Mouse (Mus musculus) erythroblast, adult 5-6 weeks (primary cell): ENCODE measurements around the gene Tmem183a. TPM values are rescaled to one million over a fixed set of nuclear protein-coding genes. Genes with fewer than 3 reads are reported as not detected.

ENCODE experiments used
- ATAC-seq: replicated peaks from 2 replicates; pipeline ENCODE4 v1.8.0; 2016; ENCODE audit warnings: moderate number of reproducible peaks, mild to moderate bottlenecking, moderate TSS enrichment, inconsistent platforms; ENCODE audit not compliant: poor library complexity, low FRiP score, severe bottlenecking
- total RNA-seq, 2 experiments: library from RNA; stranded (forward) in 1 of 2; stranded (reverse) in 1 of 2; fragments of 150-400 nt in 1 of 2; fragments of 200-764, 138-1000 nt in 1 of 2; gene quantifications; 2 replicates each; pipeline versions ENCODE4 v1.2.3 to v1.2.4; 2015 to 2017; ENCODE audit warnings: low replicate concordance in 2 of 2

Tmem183a gene
- total RNA-seq, 2 experiments from 2014 or later, result 38.2 to 54.1 TPM

GRCm38 (mm10) chr1:134347791-134348190 lies 14.0 kb downstream of the Tmem183a start:
- ATAC-seq, result no peak

GRCm38 (mm10) chr1:134345075-134345474 lies 16.7 kb downstream of the Tmem183a start:
- ATAC-seq, result no peak

DNA sequence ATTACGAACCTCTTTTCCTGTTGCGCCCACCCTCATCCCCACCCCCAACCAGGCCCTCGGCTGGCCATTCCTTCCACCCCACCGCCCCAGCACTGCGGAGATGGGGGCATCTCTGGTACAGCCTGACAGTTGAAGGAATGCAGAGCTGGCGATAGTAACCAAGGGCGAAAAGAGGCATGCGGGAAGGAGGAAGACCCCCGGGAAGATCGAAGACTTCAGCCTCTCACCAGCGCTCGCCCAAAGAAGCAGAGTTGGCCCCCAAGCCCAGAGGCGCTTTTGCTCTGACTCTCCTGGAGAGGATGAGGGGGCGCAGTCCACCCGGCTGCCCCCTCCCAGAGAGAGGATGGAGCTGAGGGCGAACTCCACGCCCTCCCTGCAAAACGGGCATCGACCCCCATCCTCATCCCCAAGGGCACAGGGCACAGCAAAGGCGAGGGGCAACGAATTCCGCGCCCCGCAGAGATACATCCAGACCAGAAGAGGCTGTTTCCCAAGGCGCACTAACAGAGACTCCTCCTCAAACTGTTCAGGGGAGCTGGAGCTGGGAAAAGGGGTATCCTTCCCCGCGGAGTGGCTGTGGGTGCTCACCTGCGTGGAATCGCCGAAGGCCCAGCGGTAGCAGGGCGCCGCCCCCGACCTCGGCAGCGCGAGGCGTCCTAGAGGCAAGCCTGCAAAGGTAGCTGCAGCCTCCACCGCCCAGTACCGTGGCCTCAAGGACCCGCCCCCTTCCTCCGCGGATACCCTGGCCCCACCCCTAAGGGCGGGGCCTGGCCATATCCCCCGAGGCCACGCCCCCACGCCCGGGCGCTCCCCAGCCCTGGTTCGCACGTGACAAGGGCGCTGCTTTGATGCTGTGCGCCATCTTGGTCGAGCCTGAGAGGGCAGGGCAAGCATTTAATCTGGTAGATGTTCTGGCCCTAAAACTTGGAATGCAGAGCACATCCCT lies 17.5 kb downstream of the Tmem183a start:
- ATAC-seq, result peak; percentile 88

GRCm38 (mm10) chr1:134343567-134343966 lies 18.2 kb downstream of the Tmem183a start:
- ATAC-seq, result no peak

GRCm38 (mm10) chr1:134342781-134343310 lies 18.9 kb downstream of the Tmem183a start:
- no peak for ATAC-seq

DNA sequence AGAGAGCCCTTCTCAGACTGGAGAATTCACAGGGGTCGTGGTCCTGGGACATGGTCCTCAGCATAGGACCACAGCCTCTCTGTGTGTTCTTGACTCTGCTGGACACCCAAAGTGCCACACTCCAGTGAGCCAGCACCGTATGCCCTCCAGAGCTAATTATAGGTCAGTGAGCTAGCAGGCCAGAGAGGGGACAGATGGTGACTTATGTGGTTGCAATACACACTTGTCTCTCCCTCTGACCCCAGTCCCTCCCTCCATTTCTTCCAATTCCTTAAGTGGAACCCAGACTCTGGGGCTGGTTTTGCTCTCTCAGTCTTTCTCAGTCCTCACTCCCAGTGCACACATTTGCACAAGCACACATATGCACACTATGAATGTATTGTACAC lies 19.5 kb downstream of the Tmem183a start:
- no peak for ATAC-seq

DNA sequence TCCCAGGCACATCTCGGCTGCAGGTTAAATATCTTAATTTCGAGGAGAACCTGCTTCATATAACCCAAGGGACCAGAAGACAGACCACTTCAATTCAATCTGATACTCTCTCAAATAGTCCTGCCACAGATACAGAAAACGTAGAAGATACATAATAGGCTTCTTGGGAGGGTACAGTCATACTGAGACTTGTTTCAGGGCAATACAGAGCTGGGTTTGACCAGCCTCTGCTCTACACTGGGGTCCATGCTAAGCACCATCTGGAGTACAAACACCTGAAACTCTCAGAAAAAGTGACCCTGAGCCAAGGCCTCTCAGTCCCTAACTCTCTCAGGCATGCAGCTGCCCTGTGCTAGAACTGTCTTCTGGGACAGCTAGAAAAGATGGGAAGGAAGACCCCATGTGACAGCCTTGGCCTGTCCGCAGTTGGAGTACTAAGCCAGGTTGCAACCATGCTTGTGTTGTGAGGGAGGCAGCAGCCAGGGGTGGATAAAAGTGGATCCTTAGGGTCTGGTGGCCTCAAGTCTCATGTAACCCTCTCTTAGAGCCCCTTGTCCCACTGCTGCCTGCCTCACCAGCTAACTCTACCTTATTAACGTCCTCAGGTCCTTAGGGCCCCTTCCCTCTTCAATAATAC lies 20.0 kb downstream of the Tmem183a start:
- ATAC-seq, result no peak

GRCm38 (mm10) chr1:134339757-134340619 lies 21.8 kb downstream of the Tmem183a start:
- ATAC-seq, result no peak

DNA sequence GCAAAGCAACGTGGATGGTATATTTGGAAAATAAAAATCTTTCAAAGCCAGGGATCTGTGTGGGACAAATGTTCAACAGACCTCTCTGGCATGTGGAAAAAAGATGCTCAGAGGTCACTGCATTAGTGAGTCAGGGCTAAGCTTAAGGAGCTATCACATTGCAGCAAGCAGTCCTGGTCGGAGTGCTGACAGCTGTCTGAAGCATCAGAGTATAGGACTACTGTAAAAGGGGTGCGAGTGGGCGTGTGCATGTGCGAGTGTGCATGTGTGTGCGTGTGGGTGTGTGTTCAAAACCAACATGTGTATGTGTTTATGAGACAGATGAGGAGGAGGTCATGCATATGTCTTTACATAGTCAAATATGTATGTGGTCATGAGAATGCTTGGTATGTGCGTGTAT lies 22.6 kb downstream of the Tmem183a start:
- no peak for ATAC-seq

- ATAC-seq, result no peak
These were observed 24.6 kb downstream of the Tmem183a start for GRCm38 (mm10) chr1:134336958-134337710.

GRCm38 (mm10) chr1:134335924-134336810 lies 25.6 kb downstream of the Tmem183a start:
- ATAC-seq, result no peak

GRCm38 (mm10) chr1:134335211-134335923 lies 26.4 kb downstream of the Tmem183a start:
- ATAC-seq, result no peak

DNA sequence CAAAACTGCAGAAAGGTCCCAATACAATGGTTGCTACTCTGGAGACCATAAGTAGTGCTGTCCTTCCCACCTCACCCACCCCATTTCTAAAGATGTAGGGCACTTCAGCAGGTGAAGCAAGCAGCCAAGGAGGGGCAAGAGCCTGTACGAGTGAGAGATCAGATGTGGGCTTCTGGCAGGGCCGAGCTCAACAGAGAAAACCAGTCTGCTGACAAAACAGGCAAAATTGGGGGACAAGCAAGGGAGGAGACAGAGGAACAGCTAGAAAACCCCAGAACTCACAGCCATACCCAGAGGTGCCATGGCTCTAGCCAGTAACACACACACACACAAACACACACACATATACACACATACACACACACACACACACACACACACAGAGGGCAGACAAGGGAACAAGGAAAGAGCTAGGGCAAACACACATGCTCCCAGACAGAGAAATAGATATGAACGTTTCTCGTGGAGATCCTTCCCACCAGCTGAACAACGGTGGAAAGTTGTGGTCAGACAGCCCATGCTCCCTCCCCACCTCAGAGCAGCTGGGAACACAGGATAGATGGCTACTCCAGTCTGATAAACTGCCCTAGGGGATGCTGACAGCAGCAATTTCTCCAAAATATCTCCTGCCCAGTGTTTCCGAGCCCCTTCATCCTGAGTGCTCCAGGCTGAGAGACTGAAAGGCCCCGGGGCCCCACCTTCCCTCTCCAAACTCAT lies 27.5 kb downstream of the Tmem183a start:
- ATAC-seq, result no peak

DNA sequence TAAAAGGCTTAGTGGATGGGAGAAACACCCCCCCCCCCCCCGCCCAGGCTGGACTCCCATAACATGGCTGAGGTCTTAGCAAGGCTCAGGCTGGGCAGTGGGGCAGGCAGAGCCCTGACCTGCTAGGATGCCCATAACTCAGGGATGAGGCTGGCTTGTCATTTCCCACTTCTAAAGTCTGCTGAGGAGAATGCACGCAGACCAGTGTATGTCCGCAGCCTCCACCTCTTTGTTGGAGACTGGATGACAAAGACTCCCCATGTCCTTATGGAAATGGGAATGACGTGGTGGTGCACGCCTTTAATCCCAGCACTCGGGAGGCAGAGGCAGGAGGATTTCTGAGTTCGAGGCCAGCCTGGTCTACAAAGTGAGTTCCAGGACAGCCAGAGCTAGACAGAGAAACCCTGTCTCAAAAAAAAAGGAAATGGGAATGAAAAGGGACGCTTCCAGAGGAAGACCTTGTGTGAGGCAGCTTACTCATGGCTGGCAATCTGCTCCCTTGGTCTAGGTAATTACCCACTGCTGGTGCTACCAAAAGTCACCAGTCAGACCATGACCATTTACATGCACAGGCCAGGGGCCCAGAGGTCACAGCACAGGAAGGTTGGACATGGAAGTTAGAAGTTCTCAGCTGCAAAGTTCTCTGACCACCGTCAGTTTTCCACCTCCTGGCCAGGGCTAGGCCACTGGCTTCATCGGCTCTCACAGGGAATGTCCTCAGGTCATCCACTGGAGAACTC lies 28.2 kb downstream of the Tmem183a start:
- no peak for ATAC-seq

GRCm38 (mm10) chr1:134332770-134333271 lies 29.0 kb downstream of the Tmem183a start, which contains the start of gene Ppfia4:
Ppfia4 (minus strand) TSS chr1:134332928.
- no peak for ATAC-seq
